Mouse (Mus musculus) midbrain, embryonic 14.5 days (tissue): ENCODE measurements around the gene Nags. TPM values are rescaled to one million over a fixed set of nuclear protein-coding genes. Genes with fewer than 3 reads are reported as not detected.

Experiments used
- ATAC-seq: fragments of 200-750 bp; cut with Nextera tagmentation; 2 replicates; pipeline ENCODE4 v1.8.0; 2017; ENCODE audit warnings: moderate number of reproducible peaks, moderate library complexity; ENCODE audit not compliant: low FRiP score, low TSS enrichment
- DNase-seq: peaks from one replicate; pipeline ENCODE4 v3.0.0-alpha.2; 2015
- H3K27ac ChIP-seq: fragments of 300-500 bp; sonication (generic); replicated peaks from 2 replicates; pipeline ENCODE4 v1.5.1; 2014; ENCODE audit warnings: mild to moderate bottlenecking, low read depth, low read length, moderate library complexity
- H3K27me3 ChIP-seq: fragments of 300-500 bp; sonication (generic); 2 replicates; pipeline ENCODE4 v1.6.1; 2014; ENCODE audit warnings: low read length, control low read depth, mixed read lengths; ENCODE audit not compliant: control insufficient read depth, insufficient read depth
- H3K36me3 ChIP-seq: fragments of 300-500 bp; sonication (generic); 2 replicates; pipeline ENCODE4 v1.6.1; 2014; ENCODE audit warnings: low read length, control low read depth; ENCODE audit not compliant: control insufficient read depth, insufficient read depth
- H3K4me1 ChIP-seq: fragments of 300-500 bp; sonication (generic); 2 replicates; pipeline ENCODE4 v1.6.1; 2014; ENCODE audit warnings: mild to moderate bottlenecking, antibody characterized with exemption, low read length, control low read depth; ENCODE audit not compliant: control insufficient read depth, insufficient read depth
- H3K4me2 ChIP-seq: fragments of 300-500 bp; sonication (generic); 2 replicates; pipeline ENCODE4 v1.6.1; 2014; ENCODE audit warnings: mild to moderate bottlenecking, low read length, moderate library complexity
- H3K4me3 ChIP-seq: fragments of 300-500 bp; sonication (generic); replicated peaks from 2 replicates; pipeline ENCODE4 v1.5.1; 2014; ENCODE audit warnings: low read depth, low read length
- H3K9ac ChIP-seq: fragments of 300-500 bp; sonication (generic); replicated peaks from 2 replicates; pipeline ENCODE4 v1.6.1; 2014; ENCODE audit warnings: mild to moderate bottlenecking, low read length, moderate library complexity
- H3K9me3 ChIP-seq: fragments of 300-500 bp; sonication (generic); 2 replicates; pipeline ENCODE4 v1.6.1; 2016; ENCODE audit warnings: low read length, control low read depth, mixed read lengths; ENCODE audit not compliant: control insufficient read depth
- WGBS: fragments of 180-500 bp; shearing (Covaris S2); extraction: QIAGEN DNeasy Blood & Tissue Kit; methylation state at CpG from one replicate; pipeline ENCODE4 v1.1.7; 2014; 5-methylcytosine and 5-hydroxymethylcytosine counted together
- polyA plus RNA-seq: library from polyadenylated mRNA; unstranded; fragments of >200 nt; fragmentation: Nextera tagmentation; extraction: Ambion mirVana; gene quantifications from 2 replicates; pipeline ENCODE4 v1.2.1, GENCODE M21; 2014

The Nags gene
- 0.08 TPM in 1 of 2 replicates, not detected in the other for polyA plus RNA-seq

DNA sequence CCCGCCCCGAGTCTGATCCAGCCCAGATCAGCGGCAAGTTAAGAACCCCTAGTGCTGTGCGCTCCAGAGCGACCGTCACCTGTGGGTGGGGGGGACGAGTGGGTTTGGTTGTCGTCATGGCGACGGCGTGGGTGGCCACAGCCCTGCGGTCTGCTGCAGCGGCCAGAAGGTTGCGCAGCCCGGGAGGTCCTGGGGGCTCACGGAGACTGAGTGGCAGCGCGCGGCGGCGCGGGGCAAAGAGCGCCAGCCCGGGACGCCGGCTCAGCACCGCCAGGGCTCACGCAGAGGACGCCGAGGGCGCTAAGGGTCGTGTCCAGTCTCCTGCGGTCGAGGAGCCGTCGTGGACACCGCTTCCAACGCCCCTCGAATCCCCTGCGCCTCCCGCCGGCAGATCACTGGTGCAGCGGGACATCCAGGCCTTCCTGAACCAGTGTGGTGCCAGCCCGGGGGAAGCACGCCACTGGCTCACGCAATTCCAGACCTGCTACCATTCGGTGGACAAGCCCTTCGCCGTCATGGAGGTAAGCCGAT lies at the start of gene Nags:
TSS of gene Nags (plus strand) at position 43 of the 531 bp plus-strand sequence.
- Histone ChIP-seq H3K36me3 (no peaks in the 10 kb centered on the region), H3K9me3 (no peaks in the 10 kb centered on the region), H3K9ac (no peak within 1 kb of the TSS), H3K4me3 (peak within 1 kb of the TSS; percentile 14; the same call in 1 of the 2 replicates), H3K4me2 (peak within 1 kb of the TSS; percentile 37), H3K27ac (no peak within 1 kb of the TSS), H3K27me3 (peaks cover 56% of the 10 kb centered on the region), H3K4me1 (0 out of 2 replicates have a peak, but pooled peaks cover 3% of the 10 kb centered on the region)
- DNase-seq (no peak), ATAC-seq (no peak)
- WGBS = 2% methylated on average over 50 of the region's 50 CpGs

DNA sequence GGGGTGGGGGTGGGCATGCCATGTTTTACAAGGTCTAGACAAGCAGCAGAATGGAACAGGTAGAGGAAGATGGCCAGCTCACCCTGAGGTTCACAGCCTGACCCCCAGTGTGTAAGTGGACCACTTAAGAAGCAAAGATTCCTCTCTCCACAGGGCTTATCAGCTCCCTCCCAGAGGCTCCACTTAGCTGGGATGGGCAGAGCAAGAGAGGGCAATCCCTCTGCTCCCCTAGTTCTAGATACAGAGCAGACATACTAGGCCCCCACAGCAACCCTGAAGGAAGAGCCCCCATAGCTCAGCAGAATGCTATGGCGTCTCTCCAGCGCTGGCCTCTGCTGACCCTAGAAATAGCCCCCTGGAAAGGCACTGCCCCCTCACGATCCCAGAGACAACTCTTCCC lies 49.6 kb upstream of the Nags start:
- Histone ChIP-seq H3K9me3 (no peaks in the 10 kb centered on the region), H3K27me3 (no peaks in the 10 kb centered on the region), H3K9ac (no peak overlapping the region), H3K4me1 (0 out of 2 replicates have a peak, but pooled peaks cover 4% of the 10 kb centered on the region), H3K4me3 (no peak overlapping the region), H3K36me3 (no peaks in the 10 kb centered on the region), H3K27ac (no peak overlapping the region), H3K4me2 (no peak overlapping the region)
- no peak for DNase-seq
- 78% methylated on average over 3 of the region's 3 CpGs for whole genome bisulfite sequencing
- no peak for ATAC-seq

DNA sequence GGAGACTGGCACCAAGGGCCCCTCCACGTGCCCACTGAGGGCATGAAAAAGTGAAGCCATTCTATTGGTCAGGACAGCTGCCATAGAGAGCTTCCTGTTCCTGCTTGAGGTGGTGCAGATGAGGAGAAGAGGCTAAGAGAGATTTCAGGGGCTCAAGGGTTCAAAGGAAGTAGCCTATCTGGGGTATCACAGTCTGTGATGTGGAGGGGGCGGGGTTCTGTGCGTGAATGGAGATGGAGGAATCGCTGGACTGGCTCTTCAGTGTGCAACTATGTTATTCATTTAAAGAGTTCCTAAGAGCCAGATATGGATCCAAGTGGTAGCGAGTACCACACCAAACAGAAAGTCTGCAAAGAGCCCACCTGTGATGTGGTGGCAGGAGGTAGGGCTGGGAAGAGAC lies 48.9 kb upstream of the Nags start:
- H3K27me3 ChIP-seq = no peaks in the 10 kb centered on the region
- H3K9ac ChIP-seq = no peak overlapping the region; the same call in 1 of the 2 replicates
- WGBS = 75% methylated on average over 5 of the region's 5 CpGs
- ATAC-seq = no peak
- 0 out of 2 replicates have a peak, but pooled peaks cover 4% of the 10 kb centered on the region for H3K4me1 ChIP-seq
- DNase-seq = no peak
- no peak overlapping the region for H3K27ac ChIP-seq
- no peaks in the 10 kb centered on the region for H3K36me3 ChIP-seq
- H3K4me2 ChIP-seq = peak overlapping the region; percentile 51
- 0 out of 2 replicates have a peak overlapping the region, but pooled peaks have one; percentile 7 for H3K4me3 ChIP-seq
- no peaks in the 10 kb centered on the region for H3K9me3 ChIP-seq

DNA sequence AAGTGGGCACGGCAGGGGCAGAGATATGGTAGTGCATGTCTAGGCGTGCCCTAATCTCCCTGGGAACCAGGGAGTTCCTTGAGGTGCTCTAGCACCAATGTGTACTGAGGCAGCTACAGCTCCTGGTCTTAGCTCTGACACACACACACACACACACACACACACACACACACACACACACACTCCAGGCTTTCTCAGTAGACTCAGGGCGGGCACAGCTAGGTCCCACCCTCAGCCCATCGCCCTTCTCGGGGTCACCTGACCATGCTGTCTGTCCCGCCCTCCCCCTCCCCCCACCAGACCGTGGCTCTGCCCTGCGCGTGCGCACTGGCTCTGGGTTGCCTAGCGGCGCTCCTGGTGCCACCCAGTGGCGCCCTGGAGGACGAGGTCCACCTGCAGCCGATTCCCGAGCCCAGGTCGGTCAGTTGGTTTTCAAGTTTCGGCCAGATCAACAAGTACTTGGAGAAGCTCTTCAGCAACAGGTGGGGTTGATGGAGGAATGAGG lies 48.4 kb upstream of the Nags start:
- Histone ChIP-seq H3K9me3 (no peaks in the 10 kb centered on the region), H3K27me3 (no peaks in the 10 kb centered on the region), H3K27ac (no peak overlapping the region), H3K4me2 (peak overlapping the region; percentile 51), H3K36me3 (no peaks in the 10 kb centered on the region), H3K4me3 (0 out of 2 replicates have a peak overlapping the region, but pooled peaks have one; percentile 7), H3K4me1 (0 out of 2 replicates have a peak, but pooled peaks cover 4% of the 10 kb centered on the region), H3K9ac (peak overlapping the region; percentile 3; the same call in 1 of the 2 replicates)
- DNase-seq (peak; percentile 93), ATAC-seq (peak; percentile 81; the same call in 1 of the 2 replicates)
- 5% methylated on average over 18 of the region's 18 CpGs for WGBS

DNA sequence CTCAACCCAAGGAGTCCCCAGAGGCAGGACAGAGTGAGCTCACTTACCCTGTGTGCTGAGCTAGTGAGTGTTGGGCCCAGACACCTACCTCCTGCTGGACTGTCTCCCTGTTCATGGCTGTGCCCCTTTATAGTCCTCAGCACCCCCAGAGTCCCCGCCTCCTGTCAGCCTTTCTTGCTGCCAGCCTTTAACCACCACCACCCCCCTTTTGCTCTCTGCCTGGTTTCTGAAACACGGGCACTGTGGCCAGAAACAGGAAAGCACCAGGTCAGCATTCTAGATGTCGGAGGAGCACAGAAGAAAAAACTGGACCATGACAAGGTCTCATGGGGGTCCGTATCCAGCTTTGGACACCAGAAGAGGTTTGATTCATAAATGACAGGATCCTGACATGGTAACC lies 44.1 kb upstream of the Nags start, which contains the start of gene Ppy:
TSS of gene Ppy (minus strand) at position 101 of the 400 bp plus-strand sequence.
- Histone ChIP-seq H3K9ac (no peak within 1 kb of the TSS), H3K4me1 (0 out of 2 replicates have a peak, but pooled peaks cover 4% of the 10 kb centered on the region), H3K27ac (no peak within 1 kb of the TSS), H3K36me3 (no peaks in the 10 kb centered on the region), H3K9me3 (no peaks in the 10 kb centered on the region), H3K4me3 (no peak within 1 kb of the TSS), H3K27me3 (peaks cover 14% of the 10 kb centered on the region), H3K4me2 (no peak within 1 kb of the TSS)
- WGBS = 79% methylated on average over 4 of the region's 4 CpGs
- ATAC-seq (no peak), DNase-seq (no peak)

DNA sequence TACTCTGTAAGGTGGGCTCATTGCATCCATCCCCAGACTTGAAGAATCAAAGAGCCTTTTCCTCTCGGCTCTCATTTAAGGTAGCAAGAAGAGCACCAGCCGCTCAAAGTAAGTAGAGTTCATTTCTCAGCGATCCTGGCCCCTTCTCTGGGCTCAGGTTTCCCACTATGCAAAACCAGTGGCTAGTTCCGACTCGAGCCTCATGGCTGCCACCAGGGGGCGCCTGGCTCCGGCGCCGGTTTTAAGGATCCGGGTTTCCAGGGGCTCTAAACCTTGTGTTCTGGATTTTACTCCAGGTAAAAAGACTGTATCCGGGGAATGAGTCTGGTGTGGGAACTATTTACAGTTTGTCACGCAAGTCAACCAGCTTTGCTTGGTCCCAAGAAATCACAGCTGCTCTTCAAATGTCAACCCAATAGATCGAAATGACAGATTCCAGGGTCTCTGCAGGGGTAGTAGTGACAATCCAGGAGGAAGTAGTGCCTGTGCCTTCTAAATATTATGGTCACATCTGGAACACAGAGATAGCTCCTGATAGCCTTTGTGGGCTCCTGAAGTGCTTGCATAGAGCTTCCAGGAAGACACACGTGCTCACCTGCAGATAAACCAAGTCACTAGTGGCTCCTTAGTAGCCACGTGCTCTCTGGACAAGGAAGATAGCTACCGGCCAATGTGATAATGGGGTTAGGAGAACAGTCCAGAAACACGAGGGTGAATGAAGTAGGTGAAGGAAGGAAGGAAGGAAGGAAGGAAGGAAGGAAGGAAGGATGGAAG lies 42.6 kb upstream of the Nags start:
- no peak overlapping the region for H3K4me3 ChIP-seq
- no peak overlapping the region for H3K27ac ChIP-seq
- H3K4me2 ChIP-seq = no peak overlapping the region
- no peaks in the 10 kb centered on the region for H3K9me3 ChIP-seq
- H3K4me1 ChIP-seq = no peaks in the 10 kb centered on the region
- 19% methylated on average over 17 of the region's 17 CpGs for WGBS
- no peak overlapping the region for H3K9ac ChIP-seq
- peak; percentile 92 for DNase-seq
- peaks cover 28% of the 10 kb centered on the region for H3K27me3 ChIP-seq
- H3K36me3 ChIP-seq = no peaks in the 10 kb centered on the region
- ATAC-seq = no peak

DNA sequence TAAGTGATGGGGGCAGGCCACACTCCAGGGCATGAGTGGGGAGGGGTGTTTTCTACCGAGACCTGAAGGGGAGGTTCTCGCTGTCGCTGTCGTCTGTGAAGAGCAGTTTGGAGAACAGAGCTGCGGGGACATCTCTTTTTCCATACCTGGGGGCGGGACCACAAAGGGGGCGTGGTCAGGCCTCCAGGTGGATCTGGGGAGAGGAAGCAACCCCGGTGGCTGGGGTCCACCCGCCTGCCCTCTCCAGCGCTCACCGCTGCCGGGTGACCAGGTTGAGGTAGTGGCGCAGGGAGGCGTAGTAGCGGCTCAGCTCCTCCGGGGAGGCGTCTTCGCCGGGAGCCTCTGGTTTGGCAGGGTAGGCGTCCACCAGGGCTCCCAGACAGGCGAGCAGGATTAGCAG lies 38.4 kb upstream of the Nags start:
- peaks cover 39% of the 10 kb centered on the region for H3K27me3 ChIP-seq
- no peaks in the 10 kb centered on the region for H3K4me1 ChIP-seq
- DNase-seq = no peak
- 1% methylated on average over 21 of the region's 21 CpGs for WGBS
- no peak for ATAC-seq
- no peak overlapping the region for H3K9ac ChIP-seq
- H3K36me3 ChIP-seq = no peaks in the 10 kb centered on the region
- H3K4me3 ChIP-seq = no peak overlapping the region; the same call in 1 of the 2 replicates
- H3K4me2 ChIP-seq = no peak overlapping the region
- no peak overlapping the region for H3K27ac ChIP-seq
- H3K9me3 ChIP-seq = no peaks in the 10 kb centered on the region

DNA sequence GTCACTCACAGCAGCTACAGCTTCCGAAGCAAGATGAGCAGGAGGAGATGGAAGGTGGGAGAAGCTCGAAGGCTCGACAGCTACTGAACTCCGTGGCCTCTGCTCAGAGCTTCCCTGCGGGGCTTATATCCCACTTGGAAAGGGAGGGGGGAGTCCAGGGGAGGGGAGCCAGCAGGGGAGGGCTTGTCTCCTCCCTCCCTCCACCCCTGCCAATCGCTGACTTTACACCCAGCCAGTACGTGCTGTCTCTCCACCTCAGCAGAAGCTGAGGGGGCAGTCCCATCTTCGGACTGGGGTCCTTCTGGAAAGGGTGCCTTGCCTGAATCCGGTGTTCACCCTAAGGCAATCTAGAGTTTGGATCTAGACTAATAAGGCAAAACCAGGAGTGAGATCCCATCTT lies 37.6 kb upstream of the Nags start, which contains the start of gene Pyy:
TSS of gene Pyy (minus strand) at position 101 of the 400 bp plus-strand sequence.
- DNase-seq = no peak
- Histone ChIP-seq H3K27ac (no peak within 1 kb of the TSS), H3K9me3 (no peaks in the 10 kb centered on the region), H3K4me1 (no peaks in the 10 kb centered on the region), H3K4me3 (no peak within 1 kb of the TSS; the same call in 1 of the 2 replicates), H3K9ac (no peak within 1 kb of the TSS), H3K4me2 (no peak within 1 kb of the TSS), H3K36me3 (no peaks in the 10 kb centered on the region), H3K27me3 (peaks cover 39% of the 10 kb centered on the region)
- WGBS = 11% methylated on average over 9 of the region's 9 CpGs
- ATAC-seq = no peak
